Mouse (Mus musculus): ENCODE results near the gene Rab11fip4. TPM values are rescaled to one million over a fixed set of nuclear protein-coding genes. Genes with fewer than 3 reads are reported as not detected.
"Not testable (repeated sequence)": the region's sequence is repeated elsewhere in the genome, so short reads cannot be mapped to it uniquely, and the experiment has no call there.

Gene Rab11fip4
- polyA plus RNA-seq, 1 experiment: 12.2 TPM

GRCm38 (mm10) chr11:79696390-79697307 is 105.6 kb downstream of the Rab11fip4 start:
- WGBS: 77% methylated on average over 19 of the region's 19 CpGs
- DNase-seq (ENCODE audit: low read depth in 1 of 2, low spot score in 2 of 2): no peak

GRCm38 (mm10) chr11:79698071-79698470 is 107.1 kb downstream of the Rab11fip4 start:
- H3K4me3 ChIP-seq (ENCODE audit: extremely low read depth, insufficient read depth, insufficient read length): no peak overlapping the region
- H3K36me3 ChIP-seq (ENCODE audit: control insufficient read depth, insufficient read depth, low read length): 0 out of 2 replicates have a peak, but pooled peaks cover 2% of the 10 kb centered on the region
- H3K4me1 ChIP-seq (ENCODE audit: control insufficient read depth, insufficient read depth, insufficient read length): no peaks in the 10 kb centered on the region
- TF ChIP-seq CTCF (IDR thresholded peaks at IDR 0.05; ENCODE audit: extremely low read depth, insufficient read depth, insufficient read length, insufficient replicate concordance) (no peak), POLR2A (IDR thresholded peaks at IDR 0.05; ENCODE audit: low read depth, low read length) (no peak)
- no peaks in the 10 kb centered on the region for H3K27me3 ChIP-seq (ENCODE audit: control insufficient read depth, insufficient read depth, low read length)
- H3K27ac ChIP-seq (ENCODE audit: insufficient read depth, low read length): no peak overlapping the region
- no peak for DNase-seq (ENCODE audit: low read depth in 1 of 2, low spot score in 2 of 2)
- WGBS: 48% methylated on average over 5 of the region's 5 CpGs

More at GRCm38 (mm10) chr11:79696390-79697307, 105.6 kb downstream of the Rab11fip4 start:
- Histone ChIP-seq H3K4me1 (ENCODE audit: control insufficient read depth, insufficient read depth, insufficient read length) (no peaks in the 10 kb centered on the region), H3K27me3 (ENCODE audit: control insufficient read depth, insufficient read depth, low read length) (no peaks in the 10 kb centered on the region), H3K36me3 (ENCODE audit: control insufficient read depth, insufficient read depth, low read length) (0 out of 2 replicates have a peak, but pooled peaks cover under 1% of the 10 kb centered on the region), H3K27ac (ENCODE audit: insufficient read depth, low read length) (no peak overlapping the region), H3K4me3 (ENCODE audit: extremely low read depth, insufficient read depth, insufficient read length) (no peak overlapping the region)
- no peak for TF ChIP-seq CTCF (IDR thresholded peaks at IDR 0.05; ENCODE audit: extremely low read depth, insufficient read depth, insufficient read length, insufficient replicate concordance)
- TF ChIP-seq POLR2A (IDR thresholded peaks at IDR 0.05; ENCODE audit: low read depth, low read length): no peak

- not testable (repeated sequence) for H3K4me3 ChIP-seq (ENCODE audit: extremely low read depth, insufficient read depth, insufficient read length); DNase-seq (ENCODE audit: low read depth in 1 of 2, low spot score in 2 of 2); H3K36me3 ChIP-seq (ENCODE audit: control insufficient read depth, insufficient read depth, low read length); H3K27ac ChIP-seq (ENCODE audit: insufficient read depth, low read length); H3K27me3 ChIP-seq (ENCODE audit: control insufficient read depth, insufficient read depth, low read length); H3K4me1 ChIP-seq (ENCODE audit: control insufficient read depth, insufficient read depth, insufficient read length)
- 88% methylated on average over 4 of the region's 4 CpGs for WGBS
Observed at GRCm38 (mm10) chr11:79698542-79698941, 107.5 kb downstream of the Rab11fip4 start.

- H3K27me3 ChIP-seq (ENCODE audit: control insufficient read depth, insufficient read depth, low read length): no peaks in the 10 kb centered on the region
- peaks cover 5% of the 10 kb centered on the region for H3K4me1 ChIP-seq (ENCODE audit: control insufficient read depth, insufficient read depth, insufficient read length)
- no peak overlapping the region for H3K27ac ChIP-seq (ENCODE audit: insufficient read depth, low read length)
- TF ChIP-seq POLR2A (IDR thresholded peaks at IDR 0.05; ENCODE audit: low read depth, low read length) (no peak), CTCF (IDR thresholded peaks at IDR 0.05; ENCODE audit: extremely low read depth, insufficient read depth, insufficient read length, insufficient replicate concordance) (no peak)
- WGBS: 92% methylated on average over 7 of the region's 7 CpGs
- no peak for DNase-seq (ENCODE audit: low read depth in 1 of 2, low spot score in 2 of 2)
- 0 out of 2 replicates have a peak, but pooled peaks cover 2% of the 10 kb centered on the region for H3K36me3 ChIP-seq (ENCODE audit: control insufficient read depth, insufficient read depth, low read length)
- H3K4me3 ChIP-seq (ENCODE audit: extremely low read depth, insufficient read depth, insufficient read length): no peak overlapping the region
Observed at GRCm38 (mm10) chr11:79701466-79701865, 110.5 kb downstream of the Rab11fip4 start.

- H3K4me3 ChIP-seq (ENCODE audit: extremely low read depth, insufficient read depth, insufficient read length): no peak overlapping the region
- no peak overlapping the region for H3K27ac ChIP-seq (ENCODE audit: insufficient read depth, low read length)
- WGBS: 93% methylated on average over 6 of the region's 6 CpGs
- H3K27me3 ChIP-seq (ENCODE audit: control insufficient read depth, insufficient read depth, low read length): no peaks in the 10 kb centered on the region
- H3K36me3 ChIP-seq (ENCODE audit: control insufficient read depth, insufficient read depth, low read length): 0 out of 2 replicates have a peak, but pooled peaks cover 2% of the 10 kb centered on the region
- H3K4me1 ChIP-seq (ENCODE audit: control insufficient read depth, insufficient read depth, insufficient read length): peaks cover 5% of the 10 kb centered on the region
- TF ChIP-seq POLR2A (IDR thresholded peaks at IDR 0.05; ENCODE audit: low read depth, low read length): no peak
- no peak for TF ChIP-seq CTCF (IDR thresholded peaks at IDR 0.05; ENCODE audit: extremely low read depth, insufficient read depth, insufficient read length, insufficient replicate concordance)
- no peak for DNase-seq (ENCODE audit: low read depth in 1 of 2, low spot score in 2 of 2)
Observed at GRCm38 (mm10) chr11:79702092-79702491, 111.1 kb downstream of the Rab11fip4 start.

GRCm38 (mm10) chr11:79703452-79703851 is 112.4 kb downstream of the Rab11fip4 start:
- TF ChIP-seq CTCF (IDR thresholded peaks at IDR 0.05; ENCODE audit: extremely low read depth, insufficient read depth, insufficient read length, insufficient replicate concordance) (peak; percentile 1; the same call in 1 of the 2 replicates), POLR2A (IDR thresholded peaks at IDR 0.05; ENCODE audit: low read depth, low read length) (no peak)
- Histone ChIP-seq H3K4me1 (ENCODE audit: control insufficient read depth, insufficient read depth, insufficient read length) (peaks cover 5% of the 10 kb centered on the region), H3K27me3 (ENCODE audit: control insufficient read depth, insufficient read depth, low read length) (no peaks in the 10 kb centered on the region), H3K36me3 (ENCODE audit: control insufficient read depth, insufficient read depth, low read length) (0 out of 2 replicates have a peak, but pooled peaks cover 2% of the 10 kb centered on the region), H3K4me3 (ENCODE audit: extremely low read depth, insufficient read depth, insufficient read length) (peak overlapping the region; percentile 93), H3K27ac (ENCODE audit: insufficient read depth, low read length) (no peak overlapping the region; the same call in 1 of the 2 replicates)
- 0% methylated on average over 5 of the region's 5 CpGs for WGBS
- DNase-seq (ENCODE audit: low read depth in 1 of 2, low spot score in 2 of 2): peak; percentile 42 to 63

- TF ChIP-seq POLR2A (IDR thresholded peaks at IDR 0.05; ENCODE audit: low read depth, low read length): no peak
- Histone ChIP-seq H3K4me3 (ENCODE audit: extremely low read depth, insufficient read depth, insufficient read length) (peak overlapping the region; percentile 93), H3K4me1 (ENCODE audit: control insufficient read depth, insufficient read depth, insufficient read length) (peaks cover 5% of the 10 kb centered on the region), H3K27me3 (ENCODE audit: control insufficient read depth, insufficient read depth, low read length) (no peaks in the 10 kb centered on the region), H3K27ac (ENCODE audit: insufficient read depth, low read length) (peak overlapping the region; percentile 94), H3K36me3 (ENCODE audit: control insufficient read depth, insufficient read depth, low read length) (0 out of 2 replicates have a peak, but pooled peaks cover 2% of the 10 kb centered on the region)
- DNase-seq (ENCODE audit: low read depth in 1 of 2, low spot score in 2 of 2): peak in 1 of 2 experiments; percentile 14
- under 1% methylated on average over 27 of the region's 27 CpGs for WGBS
Observed at GRCm38 (mm10) chr11:79703885-79704291, 112.9 kb downstream of the Rab11fip4 start.
